Mouse (Mus musculus): ENCODE data around the gene Ddc.

Gene Ddc

GRCm38 (mm10) chr11:11794626-11795025, 103.3 kb downstream of the Ddc start:
- no peak for DNase-seq (ENCODE audit: low read depth, low spot score)

- DNase-seq (ENCODE audit: low read depth, low spot score) = peak; percentile 83
These were observed 109.4 kb downstream of the Ddc start for GRCm38 (mm10) chr11:11788521-11788974.

- no peak for DNase-seq (ENCODE audit: low read depth, low spot score)
These were observed 112.5 kb downstream of the Ddc start for GRCm38 (mm10) chr11:11785457-11785856.

GRCm38 (mm10) chr11:11781728-11782127, 116.2 kb downstream of the Ddc start:
- no peak for DNase-seq (ENCODE audit: low read depth, low spot score)

- no peak for DNase-seq (ENCODE audit: low read depth, low spot score)
These were observed 119.6 kb downstream of the Ddc start for GRCm38 (mm10) chr11:11778345-11778744.

GRCm38 (mm10) chr11:11777796-11778195, 120.1 kb downstream of the Ddc start:
- DNase-seq (ENCODE audit: low read depth, low spot score) = no peak

- DNase-seq (ENCODE audit: low read depth, low spot score) = no peak
These were observed 120.7 kb downstream of the Ddc start for GRCm38 (mm10) chr11:11777246-11777645.

GRCm38 (mm10) chr11:11776822-11777174, 121.1 kb downstream of the Ddc start:
- no peak for DNase-seq (ENCODE audit: low read depth, low spot score)

- DNase-seq (ENCODE audit: low read depth, low spot score) = no peak
These were observed 121.7 kb downstream of the Ddc start for GRCm38 (mm10) chr11:11776071-11776821.

- DNase-seq (ENCODE audit: low read depth, low spot score) = no peak
These were observed 123.1 kb downstream of the Ddc start for GRCm38 (mm10) chr11:11774893-11775292.

GRCm38 (mm10) chr11:11774384-11774783, 123.6 kb downstream of the Ddc start:
- no peak for DNase-seq (ENCODE audit: low read depth, low spot score)

GRCm38 (mm10) chr11:11772196-11772595, 125.7 kb downstream of the Ddc start:
- DNase-seq (ENCODE audit: low read depth, low spot score) = no peak

- DNase-seq (ENCODE audit: low read depth, low spot score) = no peak
These were observed 127.3 kb downstream of the Ddc start for GRCm38 (mm10) chr11:11770691-11771090.

GRCm38 (mm10) chr11:11769281-11769680, 128.7 kb downstream of the Ddc start:
- no peak for DNase-seq (ENCODE audit: low read depth, low spot score)

GRCm38 (mm10) chr11:11768057-11768456, 129.9 kb downstream of the Ddc start:
- no peak for DNase-seq (ENCODE audit: low read depth, low spot score)

GRCm38 (mm10) chr11:11766736-11767135, 131.2 kb downstream of the Ddc start:
- DNase-seq (ENCODE audit: low read depth, low spot score) = no peak

- DNase-seq (ENCODE audit: low read depth, low spot score) = no peak
These were observed 131.8 kb downstream of the Ddc start for GRCm38 (mm10) chr11:11766105-11766504.

GRCm38 (mm10) chr11:11765414-11765813, 132.5 kb downstream of the Ddc start:
- DNase-seq (ENCODE audit: low read depth, low spot score) = no peak

Measured in forelimb bud, embryonic 11.5 days (tissue).